Mouse (Mus musculus): ENCODE measurements around the gene Nipal3. TPM values are rescaled to one million over a fixed set of nuclear protein-coding genes. Genes with fewer than 3 reads are reported as not detected.

The Nipal3 gene
- total and polyA plus RNA-seq, 3 experiments: 4.0 to 12.0 (median 6.4) TPM

DNA sequence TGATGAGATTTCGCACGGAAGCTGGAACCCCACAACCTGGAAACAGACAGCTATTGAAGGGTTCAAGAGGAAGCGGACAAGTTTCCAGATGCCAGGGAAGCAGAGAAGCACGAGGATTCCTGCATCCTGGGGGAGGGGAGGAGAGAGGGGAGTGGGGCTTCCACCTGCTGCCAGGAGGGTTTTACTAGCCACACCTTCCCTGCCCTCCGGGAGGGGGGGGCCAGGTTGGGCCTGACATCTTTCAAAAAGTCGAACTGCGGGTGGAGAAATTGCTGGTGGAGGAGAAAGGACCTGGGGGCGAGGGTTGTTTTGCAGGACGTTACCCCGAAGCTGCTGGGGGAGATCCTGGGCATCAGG is 61.8 kb downstream of the Nipal3 start:
- peaks cover 0 to 28% of the 10 kb centered on the region in 2 experiments; a peak in 2 of 4 replicates for H3K4me1 ChIP-seq (ENCODE audit: control insufficient read depth in 1 of 2, insufficient read depth in 2 of 2)
- no peaks in the 10 kb centered on the region for H3K9me3 ChIP-seq (replicated peaks; ENCODE audit: low read length)
- H3K9ac ChIP-seq (ENCODE audit: insufficient read depth, low read depth): peak overlapping the region; percentile 44
- in situ Hi-C loops (cut with MboI; ENCODE audit: low pct_ligation_motif_present, low pct_unique_long_range_greater_than_20kb, low sequenced_read_pairs) (no loop called here), dilution Hi-C loops (cut with MboI; ENCODE audit: extremely low pct_ligation_motif_present, extremely low pct_unique_long_range_greater_than_20kb, low sequenced_read_pairs) (no loop called here)
- no peaks in the 10 kb centered on the region for H3K36me3 ChIP-seq (replicated peaks in 1 of 2; ENCODE audit: control insufficient read depth in 1 of 2, insufficient read depth in 1 of 2, low read length in 1 of 2)
- no peak for DNase-seq (ENCODE audit: extremely low read depth)
- TF ChIP-seq POLR2AphosphoS2 (IDR thresholded peaks at IDR 0.05; ENCODE audit: low read depth, low read length) (no peak), PAX5 (IDR thresholded peaks at IDR 0.05; ENCODE audit: low read length) (no peak), TCF12 (IDR thresholded peaks at IDR 0.05; ENCODE audit: low read depth, low read length) (no peak), JUN (IDR thresholded peaks at IDR 0.05; ENCODE audit: insufficient read depth, low read depth, low read length) (no peak), ETS1 (conservative IDR thresholded peaks at IDR 0.05; ENCODE audit: low read depth, low read length) (no peak), RCOR1 (conservative IDR thresholded peaks at IDR 0.05; ENCODE audit: low read depth, low read length) (no peak), MAX (IDR thresholded peaks at IDR 0.05; ENCODE audit: low read length) (no peak), SIN3A (IDR thresholded peaks at IDR 0.05; ENCODE audit: low read length) (no peak), SMC3 (IDR thresholded peaks at IDR 0.05; ENCODE audit: low read depth, low read length) (no peak), TBP (conservative IDR thresholded peaks at IDR 0.05; ENCODE audit: low read depth, low read length) (no peak), MAFK (IDR thresholded peaks at IDR 0.05; ENCODE audit: insufficient replicate concordance, low read length) (no peak), ZKSCAN1 (IDR thresholded peaks at IDR 0.05; ENCODE audit: borderline replicate concordance, low read depth, low read length) (no peak), RAD21 (IDR thresholded peaks at IDR 0.05; ENCODE audit: low read depth, low read length) (no peak), EP300 (IDR thresholded peaks at IDR 0.05; ENCODE audit: low read length) (no peak), MYC (IDR thresholded peaks at IDR 0.05; ENCODE audit: low read depth, low read length) (no peak), USF1 (IDR thresholded peaks at IDR 0.05; ENCODE audit: low read depth, low read length) (no peak), NELFE (IDR thresholded peaks at IDR 0.05; ENCODE audit: low read depth, low read length) (no peak)
- H3K27ac ChIP-seq (ENCODE audit: insufficient read depth, low read depth): no peak overlapping the region
- peaks cover 3% of the 10 kb centered on the region for H3K27me3 ChIP-seq (replicated peaks)
- no peaks in the 10 kb centered on the region for H3K79me2 ChIP-seq (replicated peaks; ENCODE audit: control insufficient read depth, extremely low read depth, insufficient read depth, poor library complexity, severe bottlenecking)
- peak overlapping the region; percentile 60 to 67 (median 64) for H3K4me3 ChIP-seq (replicated peaks in 1 of 3; ENCODE audit: low read depth in 2 of 3, low read length in 2 of 3, poor library complexity in 1 of 3)
- H3K4me2 ChIP-seq (ENCODE audit: insufficient read depth, low read depth, poor library complexity, severe bottlenecking): peak overlapping the region; percentile 41; the same call in 1 of the 2 replicates

DNA sequence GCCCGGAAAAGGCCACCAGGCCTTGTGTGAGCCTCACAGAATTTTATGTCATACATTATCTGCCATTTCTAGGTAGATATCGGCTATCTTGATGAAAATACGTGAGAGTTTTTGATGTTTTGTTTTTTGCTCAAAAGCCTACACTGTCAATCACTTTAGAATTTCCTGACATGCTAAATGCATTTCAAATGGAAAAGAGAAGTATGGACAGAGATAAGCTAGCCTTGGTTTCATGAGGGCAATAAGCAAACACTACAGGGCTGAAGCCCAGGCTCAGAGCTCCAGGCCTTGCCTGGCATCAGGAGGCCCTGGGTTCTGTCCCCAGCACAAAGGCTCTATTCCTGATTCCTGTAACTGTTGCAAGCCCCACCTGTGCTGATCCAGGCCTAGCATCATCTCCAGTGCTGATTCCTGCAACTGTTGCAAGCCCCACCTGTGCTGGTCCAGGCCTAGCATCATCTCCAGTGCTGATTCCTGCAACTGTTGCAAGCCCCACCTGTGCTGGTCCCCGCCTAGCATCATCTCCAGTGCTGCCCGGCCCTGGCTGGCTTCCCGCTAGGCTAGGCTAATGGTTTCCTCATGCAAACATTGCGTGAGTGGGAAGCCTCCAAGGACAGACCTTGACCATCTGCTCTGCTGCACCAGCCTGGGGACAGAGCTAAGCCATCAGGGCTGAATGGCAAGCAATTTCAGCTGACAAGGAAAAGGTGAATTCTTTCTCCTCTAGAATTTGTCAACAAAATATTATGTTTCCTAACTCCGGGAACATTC is 64.7 kb downstream of the Nipal3 start:
- dilution Hi-C loops (cut with MboI; ENCODE audit: extremely low pct_ligation_motif_present, extremely low pct_unique_long_range_greater_than_20kb, low sequenced_read_pairs) (no loop called here), in situ Hi-C loops (cut with MboI; ENCODE audit: low pct_ligation_motif_present, low pct_unique_long_range_greater_than_20kb, low sequenced_read_pairs) (no loop called here)
- Histone ChIP-seq H3K9ac (ENCODE audit: insufficient read depth, low read depth) (no peak overlapping the region), H3K27ac (ENCODE audit: insufficient read depth, low read depth) (no peak overlapping the region), H3K4me2 (ENCODE audit: insufficient read depth, low read depth, poor library complexity, severe bottlenecking) (no peak overlapping the region), H3K9me3 (replicated peaks; ENCODE audit: low read length) (no peaks in the 10 kb centered on the region), H3K4me1 (ENCODE audit: control insufficient read depth in 1 of 2, insufficient read depth in 2 of 2) (peaks cover 0 to 20% of the 10 kb centered on the region in 2 experiments; a peak in 2 of 4 replicates), H3K36me3 (replicated peaks in 1 of 2; ENCODE audit: control insufficient read depth in 1 of 2, insufficient read depth in 1 of 2, low read length in 1 of 2) (no peaks in the 10 kb centered on the region), H3K4me3 (replicated peaks in 1 of 3; ENCODE audit: low read depth in 2 of 3, low read length in 2 of 3, poor library complexity in 1 of 3) (no peak overlapping the region), H3K79me2 (replicated peaks; ENCODE audit: control insufficient read depth, extremely low read depth, insufficient read depth, poor library complexity, severe bottlenecking) (no peaks in the 10 kb centered on the region), H3K27me3 (replicated peaks) (peaks cover 3% of the 10 kb centered on the region)
- no peak for DNase-seq (ENCODE audit: extremely low read depth)
- TF ChIP-seq ZKSCAN1 (IDR thresholded peaks at IDR 0.05; ENCODE audit: borderline replicate concordance, low read depth, low read length) (no peak), USF1 (IDR thresholded peaks at IDR 0.05; ENCODE audit: low read depth, low read length) (no peak), CHD2 (IDR thresholded peaks at IDR 0.05; ENCODE audit: low read length) (no peak), JUN (IDR thresholded peaks at IDR 0.05; ENCODE audit: insufficient read depth, low read depth, low read length) (no peak), ZNF384 (IDR thresholded peaks at IDR 0.05; ENCODE audit: low read depth, low read length) (no peak), NRF1 (IDR thresholded peaks at IDR 0.05; ENCODE audit: low read depth, low read length) (no peak), SIN3A (IDR thresholded peaks at IDR 0.05; ENCODE audit: low read length) (no peak), BHLHE40 (IDR thresholded peaks at IDR 0.05; ENCODE audit: low read depth, low read length) (no peak), CHD1 (IDR thresholded peaks at IDR 0.05; ENCODE audit: low read depth, low read length) (no peak), E2F4 (IDR thresholded peaks at IDR 0.05; ENCODE audit: insufficient replicate concordance, low read depth, low read length) (no peak), MAX (IDR thresholded peaks at IDR 0.05; ENCODE audit: low read length) (no peak), ELF1 (IDR thresholded peaks at IDR 0.05; ENCODE audit: low read depth, low read length) (no peak), RCOR1 (conservative IDR thresholded peaks at IDR 0.05; ENCODE audit: low read depth, low read length) (no peak), CTCF (conservative IDR thresholded peaks at IDR 0.05 in 1 of 2, IDR thresholded peaks at IDR 0.05 in 1 of 2; ENCODE audit: low read depth in 2 of 2, low read length in 2 of 2) (no peak), MXI1 (IDR thresholded peaks at IDR 0.05; ENCODE audit: low read depth, low read length) (no peak), USF2 (conservative IDR thresholded peaks at IDR 0.05; ENCODE audit: low read depth, low read length) (no peak), ZC3H11A (IDR thresholded peaks at IDR 0.05; ENCODE audit: low read depth, low read length) (no peak), TBP (conservative IDR thresholded peaks at IDR 0.05; ENCODE audit: low read depth, low read length) (no peak), MEF2A (IDR thresholded peaks at IDR 0.05; ENCODE audit: borderline replicate concordance, low read depth, low read length) (no peak)

Measured in CH12.LX (cell line).